Mouse (Mus musculus) limb, embryonic 14.5 days (tissue): ENCODE data around the gene Sod3. TPM values are rescaled to one million over a fixed set of nuclear protein-coding genes. Genes with fewer than 3 reads are reported as not detected.

ENCODE experiments used
- ATAC-seq: fragments of 200-750 bp; cut with Nextera tagmentation; 2 replicates; pipeline ENCODE4 v1.8.0; 2017; ENCODE audit warnings: low read depth, moderate number of reproducible peaks, moderate TSS enrichment; ENCODE audit not compliant: low FRiP score
- DNase-seq: peaks from one replicate; pipeline ENCODE4 v3.0.0-alpha.2; 2015; ENCODE audit warnings: low spot score
- H3K27ac ChIP-seq: fragments of 300-500 bp; sonication (generic); replicated peaks from 2 replicates; pipeline ENCODE4 v1.5.1; 2014; ENCODE audit warnings: low read depth, mild to moderate bottlenecking, low read length, moderate library complexity, mixed read lengths
- H3K27me3 ChIP-seq: fragments of 300-500 bp; sonication (generic); 2 replicates; pipeline ENCODE4 v1.6.1; 2014; ENCODE audit warnings: low read length, mixed read lengths; ENCODE audit not compliant: control insufficient read depth, insufficient read depth
- H3K36me3 ChIP-seq: fragments of 300-500 bp; sonication (generic); 2 replicates; pipeline ENCODE4 v1.6.1; 2014; ENCODE audit warnings: mild to moderate bottlenecking, low read length, moderate library complexity, mixed read lengths; ENCODE audit not compliant: control insufficient read depth, insufficient read depth
- H3K4me1 ChIP-seq: fragments of 300-500 bp; sonication (generic); 2 replicates; pipeline ENCODE4 v1.6.1; 2014; ENCODE audit warnings: antibody characterized with exemption, low read length, mixed read lengths; ENCODE audit not compliant: control insufficient read depth, insufficient read depth
- H3K4me2 ChIP-seq: fragments of 300-500 bp; sonication (generic); replicated peaks from 2 replicates; pipeline ENCODE4 v1.6.1; 2014; ENCODE audit warnings: low read depth, mild to moderate bottlenecking, low read length, moderate library complexity; ENCODE audit not compliant: severe bottlenecking
- H3K4me3 ChIP-seq: fragments of 300-500 bp; sonication (generic); replicated peaks from 2 replicates; pipeline ENCODE4 v1.5.1; 2014; ENCODE audit warnings: low read length
- H3K9ac ChIP-seq: fragments of 300-500 bp; sonication (generic); 2 replicates; pipeline ENCODE4 v1.6.1; 2014; ENCODE audit warnings: mild to moderate bottlenecking, low read depth, low read length, moderate library complexity; ENCODE audit not compliant: severe bottlenecking
- H3K9me3 ChIP-seq: fragments of 300-500 bp; sonication (generic); 2 replicates; pipeline ENCODE4 v1.6.1; 2016; ENCODE audit warnings: low read length; ENCODE audit not compliant: control insufficient read depth
- POLR2A ChIP-seq: fragments of 200-500 bp; IDR thresholded peaks from 2 replicates; pipeline ENCODE4 v1.8.0; 2012; ENCODE audit warnings: inconsistent platforms, mild to moderate bottlenecking, moderate library complexity, borderline replicate concordance; ENCODE audit not compliant: insufficient read depth, insufficient read length; ENCODE audit errors: extremely low read depth
- WGBS: fragments of 180-500 bp; shearing (Covaris S2); extraction: QIAGEN DNeasy Blood & Tissue Kit; methylation state at CpG from one replicate; pipeline ENCODE4 v1.1.7; 2014; 5-methylcytosine and 5-hydroxymethylcytosine counted together
- polyA plus RNA-seq, 2 experiments: library from polyadenylated mRNA; depleted of rRNA in 1 of 2; stranded (reverse) in 1 of 2; unstranded in 1 of 2; fragments of >200 nt; fragmentation: Nextera tagmentation in 1 of 2; extraction: Ambion mirVana in 1 of 2; gene quantifications; 2 replicates each; pipeline versions ENCODE4 v1.2.1 to v1.2.3; 2012 to 2014

Sod3 gene
- polyA plus RNA-seq, 2 experiments = 0.98 to 1.1 TPM

- ATAC-seq (no peak), DNase-seq (no peak)
- 0 out of 2 replicates have a peak, but pooled peaks cover 3% of the 10 kb centered on the region for H3K4me1 ChIP-seq
- no peak overlapping the region for H3K4me3 ChIP-seq
- H3K9me3 ChIP-seq = no peaks in the 10 kb centered on the region
- no peak overlapping the region for H3K9ac ChIP-seq
- H3K27ac ChIP-seq = no peak overlapping the region
- no peak overlapping the region for H3K4me2 ChIP-seq
- no peak for TF ChIP-seq POLR2A
- 69% methylated on average over 7 of the region's 7 CpGs for WGBS
- H3K27me3 ChIP-seq = 0 out of 2 replicates have a peak, but pooled peaks cover 9% of the 10 kb centered on the region
- H3K36me3 ChIP-seq = no peaks in the 10 kb centered on the region
Observed at GRCm38 (mm10) chr5:52355612-52356011, 8.0 kb upstream of the Sod3 start.

GRCm38 (mm10) chr5:52357175-52357754 lies 6.3 kb upstream of the Sod3 start:
- no peak for ATAC-seq
- Histone ChIP-seq H3K9ac (no peak overlapping the region), H3K27ac (no peak overlapping the region), H3K9me3 (no peaks in the 10 kb centered on the region), H3K4me3 (no peak overlapping the region), H3K4me1 (0 out of 2 replicates have a peak, but pooled peaks cover 3% of the 10 kb centered on the region), H3K4me2 (no peak overlapping the region), H3K36me3 (no peaks in the 10 kb centered on the region), H3K27me3 (0 out of 2 replicates have a peak, but pooled peaks cover 9% of the 10 kb centered on the region)
- no peak for DNase-seq
- TF ChIP-seq POLR2A = no peak
- WGBS = 41% methylated on average over 9 of the region's 9 CpGs

DNA sequence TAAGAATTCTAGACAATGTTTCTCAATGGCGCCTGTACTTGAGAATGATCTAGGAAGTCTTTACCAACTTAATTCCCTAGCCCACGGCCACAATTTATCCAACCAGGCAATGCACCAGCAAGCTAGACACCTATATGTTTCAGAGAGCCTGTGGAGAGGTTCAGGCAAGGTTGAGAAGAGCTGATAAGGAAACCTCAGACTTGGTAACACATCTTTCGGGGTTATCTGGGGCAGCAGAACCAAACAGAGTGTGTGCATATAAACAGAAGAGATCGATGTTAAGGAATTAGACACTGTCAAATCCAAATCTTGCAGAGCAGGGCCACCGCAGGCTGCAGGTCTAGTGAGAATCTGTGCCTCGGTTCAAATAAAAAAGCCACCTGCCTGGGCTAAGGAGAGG lies 5.5 kb upstream of the Sod3 start:
- ATAC-seq = no peak
- Histone ChIP-seq H3K4me1 (0 out of 2 replicates have a peak, but pooled peaks cover 3% of the 10 kb centered on the region), H3K9ac (no peak overlapping the region), H3K4me3 (no peak overlapping the region), H3K36me3 (no peaks in the 10 kb centered on the region), H3K27me3 (0 out of 2 replicates have a peak, but pooled peaks cover 9% of the 10 kb centered on the region), H3K9me3 (no peaks in the 10 kb centered on the region), H3K4me2 (no peak overlapping the region), H3K27ac (no peak overlapping the region)
- WGBS = 90% methylated on average over 6 of the region's 6 CpGs
- no peak for DNase-seq
- TF ChIP-seq POLR2A = no peak

- H3K36me3 ChIP-seq = no peaks in the 10 kb centered on the region
- H3K9me3 ChIP-seq = no peaks in the 10 kb centered on the region
- H3K4me2 ChIP-seq = no peak overlapping the region
- no peak for TF ChIP-seq POLR2A
- DNase-seq = no peak
- H3K27me3 ChIP-seq = 0 out of 2 replicates have a peak, but pooled peaks cover 7% of the 10 kb centered on the region
- no peak overlapping the region for H3K9ac ChIP-seq
- no peak overlapping the region for H3K27ac ChIP-seq
- 0 out of 2 replicates have a peak, but pooled peaks cover 3% of the 10 kb centered on the region for H3K4me1 ChIP-seq
- WGBS = 77% methylated on average over 21 of the region's 21 CpGs
- H3K4me3 ChIP-seq = no peak overlapping the region
- ATAC-seq = no peak
Observed at GRCm38 (mm10) chr5:52360286-52361049, 3.1 kb upstream of the Sod3 start.

- no peaks in the 10 kb centered on the region for H3K36me3 ChIP-seq
- H3K27ac ChIP-seq = no peak overlapping the region
- H3K27me3 ChIP-seq = 0 out of 2 replicates have a peak, but pooled peaks cover 6% of the 10 kb centered on the region
- no peak overlapping the region for H3K4me3 ChIP-seq
- DNase-seq (no peak), ATAC-seq (no peak)
- WGBS = 62% methylated on average over 6 of the region's 6 CpGs
- no peaks in the 10 kb centered on the region for H3K4me1 ChIP-seq
- TF ChIP-seq POLR2A = no peak
- H3K9me3 ChIP-seq = no peaks in the 10 kb centered on the region
- H3K4me2 ChIP-seq = no peak overlapping the region
- no peak overlapping the region for H3K9ac ChIP-seq
Observed at GRCm38 (mm10) chr5:52362776-52363467, 669 bp upstream of the Sod3 start.
